In the genomic region with DNA sequence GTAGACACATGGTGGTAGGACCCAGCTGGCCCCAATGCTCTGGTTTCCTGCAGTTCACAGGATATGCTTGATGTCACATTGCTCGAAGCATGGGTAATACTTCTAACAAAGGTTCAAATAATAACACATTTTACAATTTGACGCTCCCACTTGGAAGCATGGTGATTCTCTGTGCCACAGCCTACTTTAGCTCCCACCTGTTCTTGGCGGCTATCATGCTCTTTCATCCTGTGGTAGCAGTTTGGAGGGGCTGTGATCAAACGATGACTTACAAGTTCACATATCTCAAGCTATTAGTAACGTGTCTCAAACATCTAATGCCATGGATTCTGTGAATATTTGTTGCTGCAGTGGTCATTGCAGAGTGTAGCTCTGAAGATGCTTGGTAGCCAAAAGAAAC, we compare ENCODE assay signal across 11 mouse cellular contexts.
DNase-seq lines count a peak whose midpoint lies in the region; ATAC-seq and TF ChIP-seq lines count a peak whose summit lies in the region.
"Had no signal": no experiment of that assay in that cellular context is flagged by ENCODE, and none has a peak within 500 bp of the region (broad histone marks: within the 10 kb centered on the region; RNA-seq: fewer than 3 reads in every experiment).

No protein-coding gene starts in this region.

- H3K79me2 ChIP-seq in C2C12 (ENCODE audit: control insufficient read depth, insufficient read depth), result peaks cover 100% of the 10 kb centered on the region

- no peaks in the 10 kb centered on the region for H3K9me3 ChIP-seq in kidney, embryonic 15.5 days (replicated peaks)
- no peaks in the 10 kb centered on the region for H3K9me3 ChIP-seq in kidney, embryonic 14.5 days (ENCODE audit: control insufficient read depth, low read length)
- no peaks in the 10 kb centered on the region for H3K9me3 ChIP-seq in limb, embryonic 12.5 days
- H3K9me3 ChIP-seq: forebrain, embryonic 13.5 days had no signal

- no peak overlapping the region for H3K9ac ChIP-seq in kidney, embryonic 15.5 days
- no peak overlapping the region; the same call in 1 of the 2 replicates for H3K9ac ChIP-seq in kidney, embryonic 14.5 days (ENCODE audit: low read depth, low read length)
- H3K9ac ChIP-seq in limb, embryonic 12.5 days (replicated peaks), result 0 out of 2 replicates have a peak overlapping the region, but pooled peaks have one; percentile 12
- H3K9ac ChIP-seq: forebrain, embryonic 13.5 days had no signal

- WGBS in kidney, embryonic 15.5 days, result 43% methylated on average over 5 of the region's 5 CpGs
- WGBS in kidney, embryonic 14.5 days, result 47% methylated on average over 5 of the region's 5 CpGs
- WGBS in limb, embryonic 12.5 days, result 42% methylated on average over 5 of the region's 5 CpGs

- TF ChIP-seq CTCF in C2C12 (IDR thresholded peaks at IDR 0.05; ENCODE audit: control insufficient read depth, insufficient read depth, insufficient read length), result no peak

- H3K36me3 ChIP-seq in kidney, embryonic 15.5 days, result peaks cover 13% of the 10 kb centered on the region; the same call in 1 of the 2 replicates
- peaks cover 7% of the 10 kb centered on the region; the same call in 1 of the 2 replicates for H3K36me3 ChIP-seq in kidney, embryonic 14.5 days (ENCODE audit: control insufficient read depth, insufficient read depth, low read length)
- peaks cover 63% of the 10 kb centered on the region for H3K36me3 ChIP-seq in C2C12 (ENCODE audit: control insufficient read depth, insufficient read depth)
- peaks cover 15% of the 10 kb centered on the region for H3K36me3 ChIP-seq in limb, embryonic 12.5 days

- H3ac ChIP-seq in C2C12 (ENCODE audit: control insufficient read depth, insufficient read length, low read depth), result no peak overlapping the region

- intact Hi-C loops in left cerebral cortex, postnatal 36 days (cut with DNase I), result loop anchor here (5.0 kb wide), 1 partner anchor 35 kb away; no protein-coding TSS in a partner anchor

- peak overlapping the region; percentile 49 for H3K4me2 ChIP-seq in kidney, embryonic 15.5 days
- no peak overlapping the region for H3K4me2 ChIP-seq in kidney, embryonic 14.5 days (replicated peaks; ENCODE audit: low read depth, low read length)
- peak overlapping the region; percentile 50 for H3K4me2 ChIP-seq in limb, embryonic 12.5 days
- H3K4me2 ChIP-seq: forebrain, embryonic 13.5 days had no signal

- H3K79me3 ChIP-seq in C2C12 (ENCODE audit: low read depth), result peaks cover 96% of the 10 kb centered on the region

- H3K4me3 ChIP-seq in kidney, embryonic 15.5 days (replicated peaks), result no peak overlapping the region
- no peak overlapping the region for H3K4me3 ChIP-seq in kidney, embryonic 14.5 days (ENCODE audit: low read length)
- H3K4me3 ChIP-seq in C2C12 (ENCODE audit: insufficient read depth, poor library complexity, severe bottlenecking), result no peak overlapping the region
- no peak overlapping the region for H3K4me3 ChIP-seq in limb, embryonic 12.5 days (replicated peaks)
- H3K4me3 ChIP-seq: forebrain, embryonic 13.5 days had no signal

- DNase-seq in embryo, embryonic 9.5 days (ENCODE audit: extremely low spot score), result no peak
- DNase-seq in left cerebral cortex, postnatal 36 days (ENCODE audit: low spot score in 2 of 2), result no peak
- DNase-seq: gastrocnemius, postnatal 25 days; lung, postnatal 14 days; right cerebral cortex, adult 18-20 months had no signal

- ATAC-seq in kidney, embryonic 15.5 days (replicated peaks; ENCODE audit: low FRiP score), result no peak
- ATAC-seq in kidney, embryonic 14.5 days (ENCODE audit: low FRiP score, low TSS enrichment), result no peak
- ATAC-seq in activated CD4-positive, CD25-positive, alpha-beta regulatory T cell, adult 4 months, result peak; percentile 25
- no peak for ATAC-seq in limb, embryonic 12.5 days (ENCODE audit: insufficient number of reproducible peaks, insufficient read depth, low FRiP score, low TSS enrichment, low read depth)
- ATAC-seq: forebrain, embryonic 13.5 days had no signal

- H3K27me3 ChIP-seq in kidney, embryonic 15.5 days, result no peaks in the 10 kb centered on the region
- H3K27me3 ChIP-seq in kidney, embryonic 14.5 days (ENCODE audit: control insufficient read depth, insufficient read depth, low read length), result no peaks in the 10 kb centered on the region
- H3K27me3 ChIP-seq in C2C12 (ENCODE audit: control insufficient read depth, insufficient read depth, insufficient read length), result no peaks in the 10 kb centered on the region
- H3K27me3 ChIP-seq in limb, embryonic 12.5 days, result no peaks in the 10 kb centered on the region
- H3K27me3 ChIP-seq: forebrain, embryonic 13.5 days had no signal

- peak overlapping the region; percentile 84 for H3K27ac ChIP-seq in kidney, embryonic 15.5 days
- no peak overlapping the region; the same call in 1 of the 2 replicates for H3K27ac ChIP-seq in kidney, embryonic 14.5 days (ENCODE audit: low read depth, low read length)
- peak overlapping the region; percentile 87; the same call in 1 of the 2 replicates for H3K27ac ChIP-seq in limb, embryonic 12.5 days
- H3K27ac ChIP-seq: forebrain, embryonic 13.5 days had no signal

- peaks cover 83% of the 10 kb centered on the region for H3K4me1 ChIP-seq in kidney, embryonic 15.5 days
- H3K4me1 ChIP-seq in kidney, embryonic 14.5 days (ENCODE audit: control insufficient read depth, insufficient read depth, low read length), result peaks cover 50% of the 10 kb centered on the region
- H3K4me1 ChIP-seq in limb, embryonic 12.5 days (replicated peaks), result peaks cover 93% of the 10 kb centered on the region

TF ChIP-seq in C2C12, 6 proteins besides CTCF, POLR2A, EP300 and RAD21:
- TF ChIP-seq CEBPB (IDR thresholded peaks at IDR 0.05; ENCODE audit: low read depth), result no peak
- TF ChIP-seq MYOD1 (IDR thresholded peaks at IDR 0.05; ENCODE audit: control insufficient read depth, insufficient read length, low read depth), result peak; percentile 74
TF ChIP-seq in C2C12: peak in this region for 1.
